Mouse (Mus musculus) left cerebral cortex, adult 11 months (tissue): ENCODE measurements around the gene Tmem40.
A peak's percentile ranks its signal among the peaks of the same experiment; 100 is the strongest.

Experiments
- DNase-seq: peaks from one replicate; pipeline ENCODE4 v3.0.0; 2022; ENCODE audit warnings: low spot score

The Tmem40 gene

GRCm38 (mm10) chr6:115761995-115762756 lies at the start of gene Tmem40:
Tmem40 (minus strand) TSS chr6:115762410.
- DNase-seq: no peak

- no peak for DNase-seq
Measured at GRCm38 (mm10) chr6:115811606-115812005, 49.4 kb upstream of the Tmem40 start.

- DNase-seq: peak; percentile 80
Measured at GRCm38 (mm10) chr6:115808488-115809231, 46.5 kb upstream of the Tmem40 start, which contains the start of gene Rpl32. Rpl32 (minus strand) TSS chr6:115808747.

GRCm38 (mm10) chr6:115808196-115808487 lies 45.9 kb upstream of the Tmem40 start:
- no peak for DNase-seq

- DNase-seq: no peak
Measured at GRCm38 (mm10) chr6:115807464-115808195, 45.4 kb upstream of the Tmem40 start.

- DNase-seq: no peak
Measured at GRCm38 (mm10) chr6:115804432-115805192, 42.4 kb upstream of the Tmem40 start.

GRCm38 (mm10) chr6:115803541-115804382 lies 41.6 kb upstream of the Tmem40 start:
- DNase-seq: peak; percentile 67

GRCm38 (mm10) chr6:115801811-115802210 lies 39.6 kb upstream of the Tmem40 start:
- DNase-seq: no peak

GRCm38 (mm10) chr6:115792691-115793215 lies 30.5 kb upstream of the Tmem40 start:
- no peak for DNase-seq

GRCm38 (mm10) chr6:115791842-115792686 lies 29.9 kb upstream of the Tmem40 start:
- DNase-seq: no peak

- DNase-seq: no peak
Measured at GRCm38 (mm10) chr6:115791016-115791415, 28.8 kb upstream of the Tmem40 start.

GRCm38 (mm10) chr6:115782781-115783180 lies 20.6 kb upstream of the Tmem40 start:
- DNase-seq: no peak

GRCm38 (mm10) chr6:115776363-115776762 lies 14.2 kb upstream of the Tmem40 start:
- no peak for DNase-seq

- DNase-seq: no peak
Measured at GRCm38 (mm10) chr6:115775838-115776237, 13.6 kb upstream of the Tmem40 start.

- no peak for DNase-seq
Measured at GRCm38 (mm10) chr6:115774501-115774921, 12.3 kb upstream of the Tmem40 start, which contains the start of gene Cand2. Cand2 (plus strand) TSS chr6:115774538.

GRCm38 (mm10) chr6:115773966-115774413 lies 11.8 kb upstream of the Tmem40 start:
- no peak for DNase-seq

GRCm38 (mm10) chr6:115772604-115773003 lies 10.4 kb upstream of the Tmem40 start:
- DNase-seq: no peak

- DNase-seq: no peak
Measured at GRCm38 (mm10) chr6:115772201-115772600, 10.0 kb upstream of the Tmem40 start.

- DNase-seq: no peak
Measured at GRCm38 (mm10) chr6:115770852-115771251, 8.6 kb upstream of the Tmem40 start.
